Mouse (Mus musculus): ENCODE results near the gene Cnih1.
"Not testable (repeated sequence)": the region's sequence is repeated elsewhere in the genome, so short reads cannot be mapped to it uniquely, and the experiment has no call there.

The Cnih1 gene

GRCm38 (mm10) chr14:46787787-46788504 is at the start of gene Cnih1:
Cnih1 (minus strand) TSS chr14:46788411.
- peak; percentile 87 for DNase-seq (ENCODE audit: low spot score)

- DNase-seq (ENCODE audit: low spot score): no peak
These were observed 44.4 kb upstream of the Cnih1 start for GRCm38 (mm10) chr14:46832354-46833272.

- DNase-seq (ENCODE audit: low spot score): peak; percentile 84
These were observed 43.7 kb upstream of the Cnih1 start, which contains the start of gene Cgrrf1 for GRCm38 (mm10) chr14:46831837-46832333. Cgrrf1 (plus strand) TSS chr14:46832125.

GRCm38 (mm10) chr14:46831295-46831694 is 43.1 kb upstream of the Cnih1 start:
- DNase-seq (ENCODE audit: low spot score): no peak

GRCm38 (mm10) chr14:46827430-46827829 is 39.2 kb upstream of the Cnih1 start:
- no peak for DNase-seq (ENCODE audit: low spot score)

- no peak for DNase-seq (ENCODE audit: low spot score)
These were observed 35.8 kb upstream of the Cnih1 start for GRCm38 (mm10) chr14:46823996-46824395.

- peak; percentile 96 for DNase-seq (ENCODE audit: low spot score)
These were observed 33.9 kb upstream of the Cnih1 start, which contains the start of gene Gmfb for GRCm38 (mm10) chr14:46821873-46822716. Gmfb (minus strand) TSS chr14:46822242.

- DNase-seq (ENCODE audit: low spot score): no peak
These were observed 33.2 kb upstream of the Cnih1 start for GRCm38 (mm10) chr14:46821271-46821872.

GRCm38 (mm10) chr14:46819961-46820360 is 31.8 kb upstream of the Cnih1 start:
- not testable (repeated sequence) for DNase-seq (ENCODE audit: low spot score)

- DNase-seq (ENCODE audit: low spot score): no peak
These were observed 30.5 kb upstream of the Cnih1 start for GRCm38 (mm10) chr14:46818743-46819142.

- DNase-seq (ENCODE audit: low spot score): no peak
These were observed 28.9 kb upstream of the Cnih1 start for GRCm38 (mm10) chr14:46816916-46817622.

GRCm38 (mm10) chr14:46815640-46816039 is 27.4 kb upstream of the Cnih1 start:
- DNase-seq (ENCODE audit: low spot score): no peak

GRCm38 (mm10) chr14:46807927-46808326 is 19.7 kb upstream of the Cnih1 start:
- DNase-seq (ENCODE audit: low spot score): no peak

- no peak for DNase-seq (ENCODE audit: low spot score)
These were observed 18.0 kb upstream of the Cnih1 start for GRCm38 (mm10) chr14:46806186-46806585.

- no peak for DNase-seq (ENCODE audit: low spot score)
These were observed 15.6 kb upstream of the Cnih1 start for GRCm38 (mm10) chr14:46803791-46804190.

GRCm38 (mm10) chr14:46803259-46803658 is 15.0 kb upstream of the Cnih1 start:
- no peak for DNase-seq (ENCODE audit: low spot score)

GRCm38 (mm10) chr14:46800684-46801345 is 12.6 kb upstream of the Cnih1 start:
- no peak for DNase-seq (ENCODE audit: low spot score)

- no peak for DNase-seq (ENCODE audit: low spot score)
These were observed 5.9 kb upstream of the Cnih1 start for GRCm38 (mm10) chr14:46794157-46794556.

GRCm38 (mm10) chr14:46790723-46791122 is 2.5 kb upstream of the Cnih1 start:
- no peak for DNase-seq (ENCODE audit: low spot score)

- DNase-seq (ENCODE audit: low spot score): no peak
These were observed 2.1 kb upstream of the Cnih1 start for GRCm38 (mm10) chr14:46790303-46790702.
